Mouse (Mus musculus) thymus, postnatal 4 days (tissue): ENCODE measurements at regions not wholly inside any gene's neighbourhood (a gene's known extent, or its start where the extent isn't known, plus 50 kb on each side); places are given as distances from the start of the nearest gene placed in this dataset.

Experiments used
- DNase-seq: peaks from one replicate; pipeline ENCODE4 v3.0.0; 2021

- DNase-seq = no peak
Measured at GRCm38 (mm10) chr13:112081935-112082334, 206.3 kb upstream of the Ankrd55 start.

GRCm38 (mm10) chr13:112084484-112085278 is 203.6 kb upstream of the Ankrd55 start:
- no peak for DNase-seq

- no peak for DNase-seq
Measured at GRCm38 (mm10) chr13:112088312-112088771, 199.9 kb upstream of the Ankrd55 start.

DNA sequence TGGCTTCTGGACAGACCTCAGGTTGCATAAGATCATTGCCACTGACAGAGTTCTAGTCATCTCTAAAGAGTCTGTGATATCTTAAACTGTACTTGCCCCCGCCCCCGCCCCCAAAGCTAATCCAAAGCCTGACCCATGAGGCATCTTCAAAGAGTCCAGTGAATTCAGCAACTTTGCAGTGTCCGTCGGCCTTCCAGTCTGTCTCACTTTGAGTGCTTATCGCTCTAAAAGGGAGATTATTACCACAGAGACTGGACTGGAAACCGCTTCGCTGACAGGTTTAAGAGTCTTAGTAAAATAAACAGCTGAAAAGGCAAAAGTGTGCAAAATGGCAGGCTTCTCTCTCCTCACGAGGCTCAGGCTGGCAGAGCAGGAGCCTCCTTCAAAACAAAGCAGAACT is 197.5 kb upstream of the Ankrd55 start:
- no peak for DNase-seq

GRCm38 (mm10) chr13:112095595-112096139 is 192.6 kb upstream of the Ankrd55 start:
- no peak for DNase-seq

DNA sequence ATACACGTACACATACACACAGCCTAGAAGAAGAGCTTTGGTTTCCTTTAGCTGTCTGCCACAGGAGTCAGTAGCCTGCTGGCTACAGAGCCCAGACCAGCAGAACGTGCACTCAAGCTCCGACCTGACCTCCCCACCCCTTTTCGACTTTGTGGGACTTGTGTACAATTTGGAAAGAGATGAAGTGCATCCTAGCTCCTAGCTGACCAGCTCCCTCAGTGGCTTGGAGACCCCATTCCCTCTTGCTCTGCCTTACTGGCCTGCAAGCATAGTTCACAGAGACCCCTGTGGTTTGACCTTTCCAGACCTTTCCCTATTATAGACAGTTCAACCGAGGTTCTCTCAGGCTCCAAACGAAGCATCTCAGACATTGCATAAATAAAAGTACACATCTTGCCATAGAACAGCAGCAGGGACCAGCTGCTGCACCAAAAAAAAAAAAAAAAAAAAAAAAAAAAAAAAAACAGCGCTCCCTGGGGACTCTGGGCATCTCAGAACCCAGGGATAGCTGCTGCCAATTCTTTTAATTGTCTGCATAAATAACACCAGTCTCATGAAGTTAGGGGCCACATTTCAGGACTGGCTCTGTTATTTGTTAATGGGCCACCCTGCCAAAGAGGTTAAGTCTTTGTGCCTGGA is 188.2 kb upstream of the Ankrd55 start:
- DNase-seq = no peak

GRCm38 (mm10) chr13:112100592-112101420 is 187.4 kb upstream of the Ankrd55 start:
- DNase-seq = peak; percentile 69

- DNase-seq = no peak
Measured at GRCm38 (mm10) chr13:112101421-112101756, 186.9 kb upstream of the Ankrd55 start.

DNA sequence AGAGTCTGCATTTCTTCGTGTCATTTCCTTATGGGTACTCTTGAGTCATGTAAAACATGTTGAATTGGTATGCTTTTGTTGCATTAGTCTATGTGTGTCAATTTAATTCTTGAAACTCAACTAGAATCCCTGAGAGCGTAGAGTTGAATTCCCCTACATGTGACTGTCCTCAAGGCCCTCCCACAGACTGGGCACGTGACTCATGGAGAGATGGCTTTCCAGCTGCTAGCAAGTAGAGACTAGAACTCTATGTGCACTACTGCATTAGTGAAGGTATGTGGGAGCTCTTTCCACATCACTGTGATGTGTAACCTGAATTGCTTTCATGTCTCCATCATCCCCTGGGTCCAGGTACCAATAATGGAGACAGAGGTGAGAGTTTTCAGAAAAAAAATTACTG is 182.3 kb upstream of the Ankrd55 start:
- DNase-seq = no peak

DNA sequence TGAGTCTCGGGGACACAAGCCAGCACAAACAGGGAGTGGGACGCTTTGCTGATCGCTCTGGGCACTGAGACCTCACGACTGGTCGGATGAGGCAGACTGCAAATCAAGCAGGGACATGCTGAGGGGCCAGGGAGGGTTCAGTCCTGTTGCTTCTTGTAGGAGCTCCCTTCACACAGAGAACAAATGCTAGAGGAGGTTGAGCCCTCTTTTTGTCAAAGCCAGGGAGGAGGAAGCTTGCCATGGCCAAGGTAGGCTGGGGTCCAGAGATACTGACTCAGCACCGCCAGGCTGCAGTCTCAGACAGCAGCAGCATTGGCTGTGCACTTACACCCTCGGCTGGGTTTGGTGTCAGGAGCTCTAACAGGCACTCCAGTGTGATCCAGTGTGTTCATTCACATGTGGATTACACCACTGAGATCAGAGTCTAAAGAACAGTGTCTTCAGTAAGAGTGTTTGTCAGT is 173.5 kb upstream of the Ankrd55 start:
- DNase-seq = no peak

- DNase-seq = no peak
Measured at GRCm38 (mm10) chr13:112116101-112116726, 172.0 kb upstream of the Ankrd55 start.

DNA sequence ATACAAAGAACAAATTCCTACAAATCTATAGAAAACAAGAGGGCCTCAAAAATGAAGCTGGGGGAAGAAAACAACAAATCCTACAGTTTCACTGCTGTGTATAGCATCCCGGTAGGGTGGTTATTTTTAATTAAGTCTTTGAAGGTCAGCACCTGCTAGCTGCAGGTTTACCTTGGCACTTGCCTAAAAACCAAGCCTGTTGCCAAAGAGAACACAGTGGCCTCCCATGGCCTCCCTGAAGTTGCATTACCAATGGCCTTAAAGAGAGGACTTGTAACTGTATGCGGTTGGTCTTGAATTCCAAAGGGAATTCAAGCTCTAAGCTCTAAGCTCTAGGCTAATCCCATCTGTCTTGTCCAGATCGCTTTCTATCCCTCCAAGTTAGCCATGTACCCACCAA is 169.7 kb upstream of the Ankrd55 start:
- DNase-seq = no peak

DNA sequence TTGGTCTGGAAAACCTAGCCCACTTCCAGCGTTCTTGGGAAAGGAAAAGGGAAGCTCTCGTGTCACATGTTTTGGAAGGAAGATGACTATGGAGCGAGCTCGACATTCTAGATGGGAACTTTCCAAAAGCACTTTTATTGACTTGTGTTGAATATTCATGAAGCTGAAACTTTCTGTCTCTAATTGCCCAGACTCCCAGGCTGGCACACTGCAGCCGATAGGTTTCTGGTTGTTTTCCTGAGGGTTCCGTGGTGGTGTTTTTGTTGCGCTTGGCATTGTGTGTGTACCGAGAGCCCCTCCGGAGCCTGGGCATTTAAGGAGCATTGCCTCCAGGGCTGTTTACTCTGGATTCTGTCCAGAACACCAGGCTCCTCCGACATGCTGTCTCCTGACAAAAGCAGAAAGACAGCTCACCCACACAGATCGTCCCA is 168.6 kb upstream of the Ankrd55 start:
- no peak for DNase-seq

GRCm38 (mm10) chr13:112120346-112120745 is 167.9 kb upstream of the Ankrd55 start:
- DNase-seq = no peak

GRCm38 (mm10) chr13:112121110-112121509 is 167.1 kb upstream of the Ankrd55 start:
- DNase-seq = no peak

DNA sequence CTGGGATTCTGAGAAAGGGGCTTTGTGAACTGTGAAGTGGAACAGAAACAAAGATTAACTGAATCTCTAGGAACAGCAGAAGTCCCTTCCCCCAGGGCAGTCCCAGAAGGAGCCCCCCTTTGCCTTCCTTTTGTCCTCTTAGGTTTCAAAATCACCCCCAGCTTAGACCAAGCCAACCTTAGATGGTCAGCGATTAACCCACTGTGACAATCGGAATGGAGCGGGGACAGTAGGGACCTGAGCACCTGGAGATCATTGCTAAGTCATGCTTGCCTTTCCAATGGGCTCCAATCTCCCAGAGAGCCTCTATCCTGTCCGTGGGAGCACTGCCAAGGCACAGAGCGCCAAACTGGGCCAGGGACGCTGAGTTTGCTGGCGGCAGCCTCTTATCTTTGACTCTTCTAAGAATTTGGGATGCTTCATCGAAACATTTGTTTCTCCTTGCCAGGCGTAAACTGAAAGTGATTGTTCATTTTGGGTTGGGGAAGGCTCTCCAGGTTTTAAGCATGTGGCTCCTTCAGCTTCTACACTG is 165.3 kb upstream of the Ankrd55 start:
- DNase-seq = no peak

GRCm38 (mm10) chr13:112125769-112126469 is 162.3 kb upstream of the Ankrd55 start:
- DNase-seq = no peak

GRCm38 (mm10) chr13:112130220-112130619 is 158.0 kb upstream of the Ankrd55 start:
- no peak for DNase-seq

DNA sequence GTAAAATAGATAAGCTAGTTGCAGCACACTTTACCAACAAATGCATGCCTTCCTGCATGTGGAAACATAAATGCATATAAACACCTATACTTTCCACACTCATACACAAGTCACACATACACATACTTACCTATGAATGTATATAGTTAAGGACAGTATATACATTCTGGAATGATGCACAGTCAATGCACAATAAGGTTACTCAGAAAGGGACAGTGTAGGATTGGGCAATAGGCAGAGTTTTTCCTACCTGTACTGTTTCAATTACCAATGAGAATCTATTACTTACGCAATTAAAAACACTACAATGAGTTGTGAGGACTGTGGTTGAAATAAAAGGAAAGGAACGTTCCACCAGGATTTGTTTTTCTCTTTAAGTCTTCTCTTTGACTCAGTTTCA is 157.5 kb upstream of the Ankrd55 start:
- no peak for DNase-seq

GRCm38 (mm10) chr13:112131191-112131590 is 157.1 kb upstream of the Ankrd55 start:
- DNase-seq = no peak

DNA sequence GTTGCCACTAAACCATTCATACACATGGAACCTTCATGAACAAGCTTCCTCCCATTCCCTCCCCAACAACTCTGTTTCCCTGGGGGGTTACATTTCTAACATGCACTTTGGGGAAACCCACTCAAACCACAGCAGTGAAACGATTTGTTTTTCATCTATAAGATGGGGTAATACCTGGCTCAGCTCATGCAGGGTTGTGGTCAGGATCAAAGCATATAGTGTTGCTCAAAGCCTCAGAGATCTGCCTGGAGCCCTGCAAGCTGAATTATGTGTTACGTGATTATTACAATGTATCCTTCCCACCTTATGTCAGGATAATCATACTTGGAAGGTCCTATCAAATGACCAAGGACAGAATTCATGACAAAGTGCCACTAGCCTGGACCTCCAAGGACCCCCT is 154.5 kb upstream of the Ankrd55 start:
- DNase-seq = no peak

DNA sequence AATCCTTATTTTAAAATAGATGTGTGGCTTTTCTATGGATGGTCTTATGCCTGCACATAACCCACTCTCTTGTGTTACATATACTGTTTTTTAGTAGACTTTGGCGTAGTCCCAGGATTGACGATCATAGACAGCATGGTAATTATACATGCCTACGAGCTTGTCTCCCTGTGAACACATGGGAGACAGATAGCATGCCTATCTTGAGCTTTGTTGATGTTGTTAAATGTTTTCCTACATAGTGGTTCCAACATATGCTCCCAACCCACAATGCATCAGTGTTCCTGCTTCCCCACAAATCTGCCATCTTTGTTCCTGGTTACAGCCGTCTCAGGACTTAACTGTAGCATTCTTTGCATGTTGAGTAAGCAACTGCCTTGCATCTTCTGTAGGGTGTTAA is 153.6 kb upstream of the Ankrd55 start:
- DNase-seq = no peak
